Mouse (Mus musculus): ENCODE measurements around the gene Nfam1.

The Nfam1 gene

DNA sequence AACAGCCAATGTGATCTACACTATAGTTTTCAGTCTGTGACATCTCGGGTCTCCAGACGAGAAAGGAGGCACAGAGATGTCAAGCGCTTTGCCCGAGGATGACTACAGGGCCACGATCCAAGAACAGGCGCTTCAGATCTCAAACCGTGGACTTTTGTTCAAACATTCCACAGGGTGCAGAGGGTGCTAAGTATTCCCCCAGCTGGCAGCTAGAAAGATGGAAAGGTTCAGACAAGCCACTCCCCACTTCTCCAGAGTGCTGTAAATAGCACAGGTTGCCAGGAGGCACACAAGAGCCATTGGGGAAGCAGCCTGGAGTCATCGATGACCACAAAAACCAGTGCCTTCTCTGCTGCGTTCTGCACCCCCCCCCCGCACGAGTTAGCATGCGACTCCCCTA is 74.0 kb downstream of the Nfam1 start:
- no peak for DNase-seq (ENCODE audit: low spot score)

- peak; percentile 52 for DNase-seq (ENCODE audit: low spot score)
These were observed 74.8 kb downstream of the Nfam1 start for GRCm38 (mm10) chr15:82958253-82958701.

DNA sequence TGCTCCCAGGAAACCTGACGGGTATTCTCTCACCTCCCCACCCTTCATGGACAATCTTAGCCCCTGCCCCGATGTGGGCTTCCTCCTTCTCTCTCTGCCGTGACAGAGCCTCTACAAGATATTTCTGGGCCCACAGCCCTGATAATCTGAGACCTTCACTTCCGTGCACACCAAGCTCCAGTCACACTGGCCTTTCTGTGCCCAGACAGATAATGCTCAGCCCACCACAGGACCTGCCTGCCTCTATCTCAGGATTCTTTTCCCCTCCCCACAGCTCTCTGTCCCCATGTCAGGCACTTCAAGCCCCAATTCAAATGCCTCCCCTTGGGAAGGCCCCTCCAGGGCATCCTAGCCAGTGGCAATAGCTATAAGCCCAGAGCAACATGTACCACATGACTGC is 76.4 kb downstream of the Nfam1 start:
- no peak for DNase-seq (ENCODE audit: low spot score)

- DNase-seq (ENCODE audit: low spot score): no peak
These were observed 76.8 kb downstream of the Nfam1 start for GRCm38 (mm10) chr15:82956310-82956709.

DNA sequence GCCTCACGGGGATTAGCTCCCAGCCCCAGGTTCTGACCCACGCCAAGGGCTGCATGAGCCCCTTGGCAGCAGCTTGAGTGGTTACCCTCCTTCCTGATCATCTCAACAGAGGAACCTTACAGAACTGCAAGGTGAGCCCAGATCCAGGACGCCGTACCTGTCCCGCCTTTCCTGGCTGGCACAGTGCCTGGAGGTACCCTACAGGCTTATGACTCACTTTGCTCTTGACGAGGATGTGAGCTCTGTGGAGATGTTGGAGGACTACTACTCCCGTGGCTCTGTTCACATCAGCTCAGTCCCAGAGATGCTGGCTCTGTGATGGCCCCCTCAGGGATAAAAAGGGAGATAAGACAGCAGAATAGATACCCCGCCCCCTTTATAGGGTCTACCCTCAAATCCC is 77.8 kb downstream of the Nfam1 start:
- no peak for DNase-seq (ENCODE audit: low spot score)

- DNase-seq (ENCODE audit: low spot score): no peak
These were observed 79.1 kb downstream of the Nfam1 start for GRCm38 (mm10) chr15:82954034-82954433.

DNA sequence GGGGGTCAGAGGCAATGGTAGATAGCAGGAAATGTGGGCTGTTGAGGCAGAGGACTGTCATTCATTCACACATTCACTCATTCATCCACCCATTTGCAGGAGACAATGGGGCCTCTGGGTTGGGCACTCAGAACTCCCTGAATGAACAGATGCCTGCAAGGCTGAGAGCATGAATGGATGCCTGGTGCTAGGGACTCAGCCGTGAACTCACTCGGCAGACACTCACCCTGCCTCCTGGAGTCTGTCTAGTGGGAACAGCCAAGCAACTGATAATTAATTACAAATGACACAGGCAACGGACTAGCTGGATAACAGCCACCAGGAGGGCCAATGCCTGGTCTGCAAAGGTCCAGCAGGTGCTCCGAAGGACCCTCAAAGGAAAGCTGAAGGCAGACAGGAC is 80.0 kb downstream of the Nfam1 start:
- no peak for DNase-seq (ENCODE audit: low spot score)

DNA sequence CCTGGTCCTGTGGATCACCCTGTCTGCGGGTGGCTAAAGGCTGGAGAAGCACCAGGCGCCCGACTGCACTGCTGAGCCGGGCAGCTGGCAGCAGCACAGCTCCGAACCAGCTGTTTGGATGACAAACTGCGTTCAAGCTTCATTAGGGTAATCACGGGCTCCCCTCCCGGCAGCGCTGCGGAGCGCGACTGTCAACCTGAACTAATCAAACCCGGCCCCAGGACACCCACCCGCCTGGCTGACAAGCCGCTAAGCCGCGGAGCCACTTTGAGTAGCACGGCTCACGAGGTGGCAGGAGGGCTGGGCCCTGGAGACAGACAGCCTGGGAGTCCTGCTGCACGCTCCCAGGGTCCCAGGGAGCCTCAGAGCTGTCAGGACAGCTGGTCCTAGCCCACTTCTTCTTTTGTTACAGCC is 80.8 kb downstream of the Nfam1 start:
- DNase-seq (ENCODE audit: low spot score): no peak

GRCm38 (mm10) chr15:82950246-82950645 is 82.9 kb downstream of the Nfam1 start:
- no peak for DNase-seq (ENCODE audit: low spot score)

DNA sequence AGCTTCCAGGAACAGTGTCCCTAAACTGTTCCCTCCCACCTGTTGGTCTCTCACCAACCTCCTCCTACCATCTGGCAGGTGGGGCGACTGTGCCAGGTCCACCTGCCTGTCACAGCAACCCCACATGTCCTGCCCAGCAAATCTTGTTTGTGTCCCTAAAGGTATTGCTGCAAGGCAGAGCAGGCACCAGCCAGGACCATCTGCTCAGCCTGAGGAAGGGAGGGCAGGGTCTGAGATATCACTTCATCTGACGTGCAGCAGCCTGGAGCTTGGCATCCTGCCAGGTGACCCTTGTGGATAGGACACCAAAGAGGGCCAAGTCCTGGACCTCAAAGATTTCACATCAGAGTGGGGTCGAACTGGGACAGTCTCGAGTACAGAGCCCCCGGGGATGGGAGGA is 85.7 kb downstream of the Nfam1 start:
- DNase-seq (ENCODE audit: low spot score): no peak

DNA sequence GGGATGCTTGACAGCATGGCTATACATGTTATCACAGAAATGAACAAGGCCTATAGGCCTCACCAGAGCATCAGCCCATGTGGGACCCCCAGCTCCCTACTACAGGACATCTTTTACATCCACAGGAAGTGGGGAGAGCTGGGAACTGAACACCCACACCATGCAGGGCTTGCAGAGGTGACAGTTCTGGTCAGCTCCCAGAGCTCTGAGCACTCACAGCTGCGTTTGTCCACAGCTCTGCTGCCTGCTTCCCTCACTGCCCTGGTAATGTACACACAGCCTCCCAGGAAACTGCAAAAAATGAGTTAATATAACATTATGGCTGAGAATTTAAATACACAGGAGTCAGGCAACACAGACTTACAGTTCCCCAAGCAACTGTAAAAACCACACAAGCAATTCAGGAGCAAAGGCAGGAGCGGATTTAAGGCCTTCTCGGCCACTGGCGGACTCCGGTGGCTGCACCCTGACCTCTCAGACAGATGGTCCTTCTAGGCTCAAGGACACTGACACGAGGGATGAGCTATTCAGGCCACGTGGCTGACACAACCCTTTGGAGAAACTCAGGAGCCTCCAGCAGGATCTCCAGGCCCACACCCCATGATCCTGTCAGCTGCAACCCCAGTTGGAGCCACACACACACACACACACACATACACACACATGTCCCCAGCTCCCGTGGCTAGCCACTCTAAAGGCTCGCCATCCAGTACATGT is 88.5 kb downstream of the Nfam1 start:
- DNase-seq (ENCODE audit: low spot score): no peak

All from left cerebral cortex, adult 11 months (tissue).